Mouse (Mus musculus): ENCODE results near the gene Selenof. TPM values are rescaled to one million over a fixed set of nuclear protein-coding genes. Genes with fewer than 3 reads are reported as not detected.

Gene Selenof
- 655 and 661 TPM in 2 replicates for polyA plus RNA-seq (2015; fragmentation: Nextera tagmentation; extraction: Ambion mirVana)

DNA sequence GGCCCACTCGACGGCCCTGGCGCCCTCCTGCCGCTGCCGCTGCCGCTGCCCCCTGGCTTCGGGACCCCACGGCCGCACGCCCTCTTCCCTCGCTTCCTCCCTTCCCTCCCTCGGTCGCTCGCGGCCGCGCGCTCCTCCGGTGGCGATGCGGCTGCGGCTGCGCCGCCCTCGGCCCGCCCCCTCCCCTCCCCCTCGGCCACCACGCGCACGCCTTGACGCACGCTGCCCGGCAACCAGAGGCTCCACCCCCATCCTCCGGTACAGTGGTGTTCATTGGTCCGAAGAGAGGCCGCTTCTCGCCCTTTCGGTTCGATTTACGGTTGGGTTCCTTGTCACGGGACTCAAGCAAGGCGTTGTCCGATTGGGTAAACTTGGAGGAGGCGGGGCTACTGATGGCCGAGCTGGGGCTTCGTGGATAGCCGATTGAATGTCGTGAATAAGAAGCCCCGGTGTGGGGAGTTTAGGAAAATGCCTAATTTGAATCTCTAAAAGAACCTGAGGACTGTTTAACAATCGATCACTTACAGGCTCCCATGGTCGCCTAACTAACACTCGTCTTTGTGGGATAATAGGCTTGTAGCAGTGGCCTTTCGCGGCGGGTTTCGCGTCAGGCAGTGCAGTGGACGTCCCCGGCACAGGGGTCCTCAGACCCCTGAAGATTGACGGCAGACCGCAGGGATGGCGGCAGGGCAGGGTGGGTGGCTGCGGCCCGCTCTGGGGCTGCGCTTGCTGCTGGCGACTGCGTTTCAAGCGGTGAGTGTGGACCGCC, at the start of gene Selenof, which contains the start of gene Hs2st1:
Selenof (plus strand) TSS at position 258 of the 769 bp plus-strand sequence.
Hs2st1 (minus strand) TSS at position 135 of the 769 bp plus-strand sequence.
- Histone ChIP-seq H3K4me3 (peak within 1 kb of the TSS; percentile 89), H3K9me3 (no peaks in the 10 kb centered on the region), H3K27ac (peak within 1 kb of the TSS; percentile 87), H3K4me1 (peaks cover 38% of the 10 kb centered on the region), H3K27me3 (no peaks in the 10 kb centered on the region), H3K4me2 (replicated peaks) (peak within 1 kb of the TSS; percentile 95), H3K9ac (peak within 1 kb of the TSS; percentile 91), H3K36me3 (peaks cover 22% of the 10 kb centered on the region)
- under 1% methylated on average over 66 of the region's 69 CpGs for WGBS
- peak; percentile 98 for ATAC-seq (ENCODE audit: low FRiP score, low read depth)

DNA sequence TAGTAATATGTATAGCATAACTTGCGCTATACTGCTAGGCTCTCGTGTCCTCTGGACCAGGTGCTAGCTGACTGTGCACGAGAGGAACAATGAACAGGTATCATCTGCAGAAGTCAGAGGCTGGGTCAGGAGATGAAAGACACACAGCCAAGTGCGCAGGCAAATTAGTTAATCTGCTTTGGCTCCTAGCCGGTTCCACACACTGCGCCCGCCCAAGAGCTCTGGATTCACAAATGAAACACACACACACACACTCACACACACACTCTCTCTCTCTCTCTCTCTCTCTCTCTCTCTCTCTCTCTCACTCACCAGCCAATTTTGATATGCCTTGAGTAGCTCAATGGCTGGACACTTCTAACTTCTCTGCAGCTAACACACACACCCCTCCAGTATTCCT, 42.2 kb upstream of the Selenof start:
- no peaks in the 10 kb centered on the region for H3K27me3 ChIP-seq
- no peak overlapping the region for H3K4me3 ChIP-seq
- WGBS = 84% methylated on average over 7 of the region's 7 CpGs
- H3K36me3 ChIP-seq = no peaks in the 10 kb centered on the region
- no peak overlapping the region for H3K27ac ChIP-seq
- peaks cover 20% of the 10 kb centered on the region for H3K4me1 ChIP-seq
- no peak for ATAC-seq (ENCODE audit: low FRiP score, low read depth)
- no peaks in the 10 kb centered on the region for H3K9me3 ChIP-seq
- no peak overlapping the region for H3K4me2 ChIP-seq (replicated peaks)
- no peak overlapping the region for H3K9ac ChIP-seq

DNA sequence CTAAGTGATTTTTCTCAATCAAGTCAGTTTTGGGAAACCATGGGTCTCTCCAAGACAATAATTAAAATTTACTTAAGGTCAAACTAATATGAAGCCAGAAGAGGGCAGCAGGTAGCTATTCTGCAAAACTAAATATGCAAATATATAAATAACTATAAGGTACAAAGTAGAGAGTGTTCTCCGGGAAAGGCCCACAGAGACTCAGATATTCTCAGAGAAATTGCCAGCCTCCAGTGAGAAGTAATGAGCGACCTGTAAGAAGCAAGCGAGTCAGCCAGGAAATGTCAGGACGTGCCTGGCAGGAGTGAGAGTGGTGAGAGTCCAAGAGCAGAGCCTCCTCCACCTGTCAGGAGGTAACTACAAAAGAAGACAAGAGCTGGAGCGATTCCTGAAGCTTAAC, 39.1 kb upstream of the Selenof start:
- 38% methylated on average over 5 of the region's 5 CpGs for WGBS
- Histone ChIP-seq H3K27ac (peak overlapping the region; percentile 77; the same call in 1 of the 2 replicates), H3K4me1 (peaks cover 40% of the 10 kb centered on the region), H3K36me3 (no peaks in the 10 kb centered on the region), H3K9me3 (no peaks in the 10 kb centered on the region), H3K4me3 (0 out of 2 replicates have a peak overlapping the region, but pooled peaks have one; percentile 13), H3K9ac (no peak overlapping the region), H3K4me2 (replicated peaks) (peak overlapping the region; percentile 38), H3K27me3 (no peaks in the 10 kb centered on the region)
- ATAC-seq (ENCODE audit: low FRiP score, low read depth) = no peak

- H3K27me3 ChIP-seq = no peaks in the 10 kb centered on the region
- peaks cover 54% of the 10 kb centered on the region for H3K4me1 ChIP-seq
- no peak overlapping the region for H3K9ac ChIP-seq
- H3K27ac ChIP-seq = no peak overlapping the region
- 95% methylated on average over 4 of the region's 4 CpGs for WGBS
- H3K9me3 ChIP-seq = no peaks in the 10 kb centered on the region
- no peak overlapping the region for H3K4me3 ChIP-seq
- no peak overlapping the region for H3K4me2 ChIP-seq (replicated peaks)
- no peak for ATAC-seq (ENCODE audit: low FRiP score, low read depth)
- no peaks in the 10 kb centered on the region for H3K36me3 ChIP-seq
These were observed 35.0 kb upstream of the Selenof start for GRCm38 (mm10) chr3:144535056-144535455.

GRCm38 (mm10) chr3:144537078-144537855, 32.8 kb upstream of the Selenof start:
- 0 out of 2 replicates have a peak, but pooled peaks cover 3% of the 10 kb centered on the region for H3K36me3 ChIP-seq
- H3K9me3 ChIP-seq = no peaks in the 10 kb centered on the region
- 79% methylated on average over 7 of the region's 7 CpGs for WGBS
- H3K27ac ChIP-seq = no peak overlapping the region
- ATAC-seq (ENCODE audit: low FRiP score, low read depth) = no peak
- H3K9ac ChIP-seq = no peak overlapping the region
- H3K4me1 ChIP-seq = peaks cover 60% of the 10 kb centered on the region
- no peaks in the 10 kb centered on the region for H3K27me3 ChIP-seq
- no peak overlapping the region for H3K4me2 ChIP-seq (replicated peaks)
- H3K4me3 ChIP-seq = no peak overlapping the region

DNA sequence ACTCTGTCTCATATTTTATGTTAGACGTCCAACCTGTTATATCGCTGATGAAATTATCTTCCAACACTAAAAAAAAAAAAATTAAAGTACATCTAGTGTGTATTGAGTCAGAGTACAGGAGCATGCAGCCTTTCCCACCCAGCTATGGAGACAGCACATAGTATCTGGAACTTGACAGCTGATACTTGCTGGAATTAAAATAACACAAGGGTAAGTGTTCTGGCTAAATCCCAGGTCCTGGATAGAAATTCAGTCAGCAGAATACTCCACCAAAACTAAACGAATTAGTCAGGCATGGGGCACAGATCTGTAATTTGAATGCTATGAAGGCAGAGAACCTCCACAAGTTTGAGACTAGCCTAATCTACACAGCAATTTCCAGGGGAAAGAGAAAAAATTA, 31.1 kb upstream of the Selenof start:
- H3K36me3 ChIP-seq = 0 out of 2 replicates have a peak, but pooled peaks cover 3% of the 10 kb centered on the region
- no peak overlapping the region for H3K4me3 ChIP-seq
- H3K9ac ChIP-seq = no peak overlapping the region
- H3K4me2 ChIP-seq (replicated peaks) = no peak overlapping the region
- no peak for ATAC-seq (ENCODE audit: low FRiP score, low read depth)
- no peaks in the 10 kb centered on the region for H3K9me3 ChIP-seq
- WGBS = 74% methylated on average over 3 of the region's 3 CpGs
- H3K27me3 ChIP-seq = no peaks in the 10 kb centered on the region
- no peak overlapping the region for H3K27ac ChIP-seq
- H3K4me1 ChIP-seq = peaks cover 50% of the 10 kb centered on the region

- Histone ChIP-seq H3K36me3 (0 out of 2 replicates have a peak, but pooled peaks cover 3% of the 10 kb centered on the region), H3K9me3 (no peaks in the 10 kb centered on the region), H3K9ac (no peak overlapping the region), H3K4me2 (replicated peaks) (no peak overlapping the region), H3K27ac (no peak overlapping the region), H3K4me1 (peaks cover 50% of the 10 kb centered on the region), H3K4me3 (no peak overlapping the region), H3K27me3 (no peaks in the 10 kb centered on the region)
- 77% methylated on average over 3 of the region's 3 CpGs for WGBS
- no peak for ATAC-seq (ENCODE audit: low FRiP score, low read depth)
These were observed 29.3 kb upstream of the Selenof start for GRCm38 (mm10) chr3:144540805-144541204.

- no peaks in the 10 kb centered on the region for H3K27me3 ChIP-seq
- H3K9me3 ChIP-seq = no peaks in the 10 kb centered on the region
- no peak overlapping the region for H3K9ac ChIP-seq
- WGBS = 41% methylated on average over 6 of the region's 6 CpGs
- 0 out of 2 replicates have a peak, but pooled peaks cover 3% of the 10 kb centered on the region for H3K36me3 ChIP-seq
- no peak overlapping the region for H3K4me2 ChIP-seq (replicated peaks)
- H3K27ac ChIP-seq = no peak overlapping the region
- H3K4me3 ChIP-seq = no peak overlapping the region
- no peak for ATAC-seq (ENCODE audit: low FRiP score, low read depth)
- H3K4me1 ChIP-seq = peaks cover 58% of the 10 kb centered on the region
These were observed 28.1 kb upstream of the Selenof start for GRCm38 (mm10) chr3:144541906-144542438.

- WGBS = 84% methylated on average over 7 of the region's 7 CpGs
- 0 out of 2 replicates have a peak, but pooled peaks have one; percentile 57 for ATAC-seq (ENCODE audit: low FRiP score, low read depth)
- Histone ChIP-seq H3K4me3 (no peak overlapping the region), H3K4me1 (peaks cover 45% of the 10 kb centered on the region), H3K4me2 (replicated peaks) (no peak overlapping the region), H3K27ac (no peak overlapping the region), H3K36me3 (0 out of 2 replicates have a peak, but pooled peaks cover 2% of the 10 kb centered on the region), H3K9me3 (no peaks in the 10 kb centered on the region), H3K27me3 (no peaks in the 10 kb centered on the region), H3K9ac (no peak overlapping the region)
These were observed 25.0 kb upstream of the Selenof start for GRCm38 (mm10) chr3:144545152-144545551.

GRCm38 (mm10) chr3:144545832-144546231, 24.3 kb upstream of the Selenof start:
- 30% methylated on average over 4 of the region's 4 CpGs for WGBS
- Histone ChIP-seq H3K27me3 (no peaks in the 10 kb centered on the region), H3K9me3 (no peaks in the 10 kb centered on the region), H3K4me1 (peaks cover 42% of the 10 kb centered on the region), H3K4me2 (replicated peaks) (no peak overlapping the region), H3K9ac (no peak overlapping the region), H3K27ac (no peak overlapping the region), H3K4me3 (no peak overlapping the region), H3K36me3 (no peaks in the 10 kb centered on the region)
- no peak for ATAC-seq (ENCODE audit: low FRiP score, low read depth)

DNA sequence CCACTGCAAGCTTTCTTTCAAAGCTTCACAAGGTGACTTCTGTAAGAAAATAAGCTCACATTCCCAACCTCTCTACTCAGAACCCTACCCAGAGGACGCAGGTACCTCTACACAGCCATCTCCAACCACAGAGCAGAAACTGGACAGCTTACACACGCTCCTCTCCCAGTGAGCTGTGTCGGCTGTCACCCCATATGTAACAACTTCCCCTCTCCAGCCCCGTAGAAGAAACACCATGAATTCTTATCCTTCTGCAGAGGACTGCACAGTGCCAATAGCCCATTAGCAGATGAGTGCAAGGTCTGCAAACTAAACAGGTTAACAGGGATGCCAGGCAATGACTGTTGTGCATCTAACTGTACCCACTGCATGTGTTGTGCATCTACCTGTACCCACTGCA, 23.6 kb upstream of the Selenof start:
- Histone ChIP-seq H3K36me3 (no peaks in the 10 kb centered on the region), H3K4me2 (replicated peaks) (no peak overlapping the region), H3K27ac (peak overlapping the region; percentile 44; the same call in 1 of the 2 replicates), H3K9me3 (no peaks in the 10 kb centered on the region), H3K4me3 (no peak overlapping the region), H3K27me3 (no peaks in the 10 kb centered on the region), H3K9ac (no peak overlapping the region), H3K4me1 (peaks cover 42% of the 10 kb centered on the region)
- ATAC-seq (ENCODE audit: low FRiP score, low read depth) = no peak
- WGBS = 62% methylated on average over 4 of the region's 4 CpGs
